Mouse (Mus musculus): ENCODE measurements around the gene Serac1.

- TF ChIP-seq POLR2A (IDR thresholded peaks at IDR 0.05; ENCODE audit: borderline replicate concordance, extremely low read depth, low read depth, low read length), result no peak
- TF ChIP-seq CTCF (IDR thresholded peaks at IDR 0.05; ENCODE audit: insufficient read depth, low read length), result peak; percentile 23
Measured at GRCm38 (mm10) chr17:6054934-6055355, 24.6 kb downstream of the Serac1 start.

All from lung, adult 2 months (tissue).